Mouse (Mus musculus): ENCODE measurements around the gene Dnajc24. TPM values are rescaled to one million over a fixed set of nuclear protein-coding genes. Genes with fewer than 3 reads are reported as not detected.

Gene Dnajc24
- polyA plus RNA-seq, 1 experiment = 17.4 TPM

DNA sequence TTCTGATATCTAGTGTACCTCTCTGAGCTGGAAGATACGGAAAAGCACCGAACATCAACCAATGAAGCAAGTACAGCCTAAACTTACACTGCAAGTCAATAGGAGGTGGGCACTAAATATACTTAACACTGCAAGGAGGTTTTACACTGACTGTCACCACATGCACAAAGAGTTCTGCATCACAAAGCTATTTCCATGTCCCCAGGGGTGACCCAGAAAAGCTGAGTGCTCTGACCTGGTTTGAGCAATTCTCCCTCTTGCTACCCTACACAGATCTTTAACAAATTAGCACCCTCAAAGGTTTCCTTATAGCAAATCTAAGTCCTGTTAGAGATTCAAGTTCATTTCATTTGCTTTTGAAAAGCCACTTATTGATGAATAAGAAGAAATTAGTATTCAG lies 25.3 kb downstream of the Dnajc24 start:
- no peaks in the 10 kb centered on the region for H3K27me3 ChIP-seq (replicated peaks)
- no peak overlapping the region for H3K4me3 ChIP-seq (replicated peaks)
- TF ChIP-seq FLI1 (IDR thresholded peaks at IDR 0.05; ENCODE audit: low read length) (no peak), GATA1 (IDR thresholded peaks at IDR 0.05; ENCODE audit: borderline replicate concordance, low read length) (no peak)
- peaks cover 16% of the 10 kb centered on the region for H3K36me3 ChIP-seq (replicated peaks; ENCODE audit: low read length)
- H3K4me1 ChIP-seq = 0 out of 2 replicates have a peak, but pooled peaks cover 3% of the 10 kb centered on the region
- H3K9me3 ChIP-seq = no peaks in the 10 kb centered on the region

DNA sequence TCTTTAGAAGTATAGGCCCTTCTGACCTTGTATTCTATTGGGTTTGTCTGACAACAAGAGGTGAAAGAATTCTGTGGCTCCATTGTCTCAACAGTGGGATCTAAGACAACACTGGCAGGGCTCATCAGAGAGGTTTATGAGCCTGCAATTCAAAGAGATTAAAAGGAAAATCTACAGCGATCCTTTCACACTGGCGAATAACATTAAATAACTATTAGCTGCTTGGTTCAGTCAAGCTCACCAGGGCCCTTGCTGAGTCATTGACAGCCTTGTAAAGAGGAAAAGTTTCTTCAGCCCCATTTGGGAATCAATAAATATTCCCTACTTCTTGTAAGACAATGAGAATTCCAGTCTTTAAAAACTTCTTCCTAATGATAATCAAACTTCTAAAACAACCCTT lies 29.4 kb downstream of the Dnajc24 start:
- Histone ChIP-seq H3K36me3 (replicated peaks; ENCODE audit: low read length) (peaks cover 18% of the 10 kb centered on the region), H3K9me3 (no peaks in the 10 kb centered on the region), H3K4me1 (peaks cover 6% of the 10 kb centered on the region; the same call in 1 of the 2 replicates), H3K4me3 (replicated peaks) (no peak overlapping the region), H3K27me3 (replicated peaks) (no peaks in the 10 kb centered on the region)
- TF ChIP-seq GATA1 (IDR thresholded peaks at IDR 0.05; ENCODE audit: borderline replicate concordance, low read length) (no peak), FLI1 (IDR thresholded peaks at IDR 0.05; ENCODE audit: low read length) (no peak)

DNA sequence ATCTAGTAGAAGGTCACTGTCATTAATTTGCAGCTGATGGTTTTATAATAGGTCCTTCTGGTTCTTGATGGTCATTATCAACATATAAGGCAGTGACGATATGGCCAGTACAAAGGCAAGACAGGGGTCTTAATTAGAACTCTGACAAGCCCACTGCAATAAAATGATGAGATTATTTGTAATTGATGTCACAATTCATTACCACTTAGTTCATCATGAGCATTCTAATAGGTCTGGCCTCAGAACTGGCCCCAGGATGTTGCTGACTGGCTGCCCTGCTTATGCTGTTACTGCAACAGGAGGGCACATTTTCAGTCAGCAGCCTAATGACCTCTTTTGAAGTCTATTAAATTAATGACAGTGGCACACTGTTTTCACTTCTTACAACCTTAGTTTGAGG lies 39.9 kb downstream of the Dnajc24 start:
- Histone ChIP-seq H3K9me3 (no peaks in the 10 kb centered on the region), H3K4me1 (no peaks in the 10 kb centered on the region), H3K27me3 (replicated peaks) (no peaks in the 10 kb centered on the region), H3K4me3 (replicated peaks) (no peak overlapping the region), H3K36me3 (replicated peaks; ENCODE audit: low read length) (peaks cover 64% of the 10 kb centered on the region)
- no peak for TF ChIP-seq GATA1 (IDR thresholded peaks at IDR 0.05; ENCODE audit: borderline replicate concordance, low read length)
- no peak for TF ChIP-seq FLI1 (IDR thresholded peaks at IDR 0.05; ENCODE audit: low read length)

DNA sequence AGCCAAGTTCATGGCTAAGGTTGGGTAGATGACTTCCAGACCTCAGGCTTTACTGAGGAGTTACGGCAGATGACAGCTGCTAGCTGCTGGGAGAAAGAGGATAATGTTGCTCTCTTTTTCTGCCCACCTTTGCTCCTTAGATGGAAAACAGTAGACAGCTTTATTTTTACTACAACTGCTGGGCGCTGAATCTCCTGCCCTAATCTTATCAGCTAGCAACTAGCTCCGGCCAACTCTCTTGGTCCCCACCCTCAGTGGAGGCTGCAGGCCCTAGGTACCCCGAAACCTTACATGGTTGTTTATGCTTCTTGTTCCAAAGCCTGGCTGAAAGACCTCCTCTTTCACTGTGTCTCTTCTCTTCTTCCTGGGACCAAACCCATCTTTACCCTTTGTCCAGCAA lies 49.5 kb downstream of the Dnajc24 start:
- Histone ChIP-seq H3K9me3 (no peaks in the 10 kb centered on the region), H3K36me3 (replicated peaks; ENCODE audit: low read length) (peaks cover 28% of the 10 kb centered on the region), H3K27me3 (replicated peaks) (no peaks in the 10 kb centered on the region), H3K4me1 (no peaks in the 10 kb centered on the region), H3K4me3 (replicated peaks) (no peak overlapping the region)
- TF ChIP-seq FLI1 (IDR thresholded peaks at IDR 0.05; ENCODE audit: low read length) (no peak), GATA1 (IDR thresholded peaks at IDR 0.05; ENCODE audit: borderline replicate concordance, low read length) (no peak)

DNA sequence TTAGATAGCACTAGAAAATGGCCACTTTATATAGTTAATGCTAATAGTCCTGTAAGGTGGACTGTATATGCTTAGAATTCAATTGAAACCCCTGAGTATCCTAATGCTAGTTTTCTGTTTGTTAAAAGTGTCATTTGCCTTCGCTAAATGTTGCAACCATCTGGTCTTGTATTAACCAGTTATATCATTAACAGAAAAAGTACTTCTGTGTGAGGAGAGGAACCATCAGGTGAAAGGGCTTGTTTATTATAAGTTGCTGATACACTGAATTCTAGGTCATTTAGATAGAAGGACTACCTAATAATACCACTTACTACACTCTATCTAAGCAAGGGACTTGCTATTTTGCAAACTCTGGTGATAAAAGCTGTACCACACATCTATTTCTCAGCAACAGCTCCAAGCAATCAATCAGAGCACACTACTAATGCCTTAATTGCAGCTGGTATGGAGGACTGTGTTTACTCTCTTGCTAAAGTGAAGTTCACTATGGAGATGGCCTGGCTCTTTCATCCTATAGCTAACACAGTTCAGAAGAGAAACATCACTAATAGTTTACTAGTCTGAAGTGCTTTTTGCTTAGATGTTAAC lies 51.9 kb downstream of the Dnajc24 start:
- H3K4me1 ChIP-seq = no peaks in the 10 kb centered on the region
- H3K36me3 ChIP-seq (replicated peaks; ENCODE audit: low read length) = peaks cover 19% of the 10 kb centered on the region
- TF ChIP-seq FLI1 (IDR thresholded peaks at IDR 0.05; ENCODE audit: low read length) (no peak), GATA1 (IDR thresholded peaks at IDR 0.05; ENCODE audit: borderline replicate concordance, low read length) (no peak)
- no peak overlapping the region for H3K4me3 ChIP-seq (replicated peaks)
- H3K27me3 ChIP-seq (replicated peaks) = no peaks in the 10 kb centered on the region
- H3K9me3 ChIP-seq = no peaks in the 10 kb centered on the region

DNA sequence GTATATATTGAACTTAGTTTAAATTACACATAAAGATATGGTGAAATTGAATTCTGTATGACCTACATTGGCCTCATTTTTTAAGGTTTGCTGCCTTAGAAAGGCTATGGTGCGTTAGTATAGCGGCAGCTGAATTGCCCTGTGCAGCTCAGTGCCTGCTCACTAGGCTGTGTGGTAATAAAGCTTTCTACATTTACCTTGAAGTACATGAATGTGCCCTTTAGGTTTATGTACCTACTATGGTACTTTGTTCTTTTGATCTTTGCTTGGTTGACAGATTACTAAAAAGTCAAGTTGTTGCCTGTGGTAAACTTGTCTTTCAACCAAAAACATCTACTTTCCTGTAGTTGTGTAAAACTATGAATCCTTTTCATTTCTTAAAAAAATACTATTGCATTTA lies 53.2 kb downstream of the Dnajc24 start:
- Histone ChIP-seq H3K36me3 (replicated peaks; ENCODE audit: low read length) (peaks cover 18% of the 10 kb centered on the region), H3K4me3 (replicated peaks) (no peak overlapping the region), H3K27me3 (replicated peaks) (no peaks in the 10 kb centered on the region), H3K4me1 (no peaks in the 10 kb centered on the region), H3K9me3 (no peaks in the 10 kb centered on the region)
- no peak for TF ChIP-seq FLI1 (IDR thresholded peaks at IDR 0.05; ENCODE audit: low read length)
- TF ChIP-seq GATA1 (IDR thresholded peaks at IDR 0.05; ENCODE audit: borderline replicate concordance, low read length) = no peak

DNA sequence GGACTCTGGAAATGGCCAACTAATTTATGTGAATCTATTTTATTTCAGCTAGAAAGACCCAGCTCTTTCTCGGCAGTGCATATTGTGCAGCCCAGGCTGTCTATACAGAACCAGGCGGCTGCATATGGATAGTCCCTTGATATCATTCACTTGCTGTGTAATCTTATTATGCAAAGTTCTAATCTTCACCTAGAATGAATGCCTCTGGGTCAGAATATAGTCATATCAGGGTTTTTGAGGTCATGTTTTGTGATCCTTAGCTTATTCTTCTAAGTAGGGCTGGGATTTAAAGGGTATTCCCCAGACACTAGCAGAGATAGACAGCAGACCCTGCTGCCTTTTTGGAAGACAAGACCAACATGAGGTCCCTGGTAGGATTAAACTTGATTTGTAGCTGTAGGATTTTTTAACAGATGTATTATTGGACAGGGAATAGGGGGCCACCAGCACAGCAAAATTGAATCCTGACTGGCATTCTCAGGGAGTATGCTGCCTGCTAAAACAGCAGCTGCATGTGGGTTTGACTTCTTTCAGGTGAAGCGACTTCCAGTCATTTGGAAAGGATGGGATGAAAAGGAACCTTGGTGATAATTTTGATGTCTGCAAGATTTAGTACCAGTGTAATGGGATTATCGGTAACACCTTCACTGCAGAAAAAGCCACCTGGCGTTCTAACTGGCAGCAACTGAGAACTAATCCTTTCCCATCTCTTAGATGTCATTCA lies 85.6 kb downstream of the Dnajc24 start:
- Histone ChIP-seq H3K36me3 (replicated peaks; ENCODE audit: low read length) (peaks cover 15% of the 10 kb centered on the region), H3K4me1 (peaks cover 7% of the 10 kb centered on the region; the same call in 1 of the 2 replicates), H3K9me3 (0 out of 2 replicates have a peak, but pooled peaks cover 3% of the 10 kb centered on the region), H3K4me3 (replicated peaks) (no peak overlapping the region), H3K27me3 (replicated peaks) (no peaks in the 10 kb centered on the region)
- TF ChIP-seq FLI1 (IDR thresholded peaks at IDR 0.05; ENCODE audit: low read length) (no peak), GATA1 (IDR thresholded peaks at IDR 0.05; ENCODE audit: borderline replicate concordance, low read length) (no peak)

Other genes starting within 250 kb of the Dnajc24 start
- gene Elp4, start 99.0 kb downstream of the Dnajc24 start, polyA plus RNA-seq (2012; ENCODE audit: insufficient read depth, low replicate concordance) = 0.54 and 1.4 TPM in 2 replicates
- gene Immp1l, start 98.9 kb downstream of the Dnajc24 start, polyA plus RNA-seq (2012; ENCODE audit: insufficient read depth, low replicate concordance) = 1.8 TPM in 1 of 2 replicates, not detected in the other

Measured in megakaryocyte, embryonic 14.5 days (primary cell).